Mouse (Mus musculus) ES-E14 (cell line): ENCODE results near the gene Cog7. TPM values are rescaled to one million over a fixed set of nuclear protein-coding genes. Genes with fewer than 3 reads are reported as not detected.

Source experiments
- DNase-seq: peaks from one replicate; pipeline ENCODE4 v3.0.0-alpha.2; 2013; ENCODE audit warnings: low read depth, low spot score
- H3K27ac ChIP-seq: 2 replicates; pipeline ENCODE4 v1.5.1; 2012; ENCODE audit warnings: low read depth, mild to moderate bottlenecking, low read length, moderate library complexity, mixed read lengths; ENCODE audit not compliant: poor library complexity, insufficient read depth, severe bottlenecking
- H3K36me3 ChIP-seq: 2 replicates; pipeline ENCODE4 v1.6.1; 2012; ENCODE audit warnings: mild to moderate bottlenecking, low read length, moderate library complexity, mixed read lengths; ENCODE audit not compliant: control insufficient read depth, poor library complexity, insufficient read depth, severe bottlenecking
- H3K4me1 ChIP-seq, 2 experiments: fragments of 150-350 bp in 1 of 2; sonication (generic) in 1 of 2; 2 replicates each; pipeline ENCODE4 v1.6.1; 2012; ENCODE audit warnings: low read length in 2 of 2, mild to moderate bottlenecking in 1 of 2, mixed read lengths in 1 of 2; ENCODE audit not compliant: control insufficient read depth in 2 of 2, insufficient read depth in 2 of 2, poor library complexity in 1 of 2
- H3K4me3 ChIP-seq, 2 experiments: fragments of 150-350 bp in 1 of 2; sonication (generic) in 1 of 2; 2 replicates each; pipeline ENCODE4 v1.5.1; 2012; ENCODE audit warnings: low read length in 2 of 2, low read depth in 1 of 2, mild to moderate bottlenecking in 1 of 2, mixed read lengths in 1 of 2; ENCODE audit not compliant: insufficient read depth in 1 of 2, poor library complexity in 1 of 2, severe bottlenecking in 1 of 2
- H3K9ac ChIP-seq: 2 replicates; pipeline ENCODE4 v1.6.1; 2012; ENCODE audit warnings: low read depth, mild to moderate bottlenecking, low read length, mixed read lengths; ENCODE audit not compliant: poor library complexity, insufficient read depth, severe bottlenecking
- H3K9me3 ChIP-seq: fragments of 150-350 bp; sonication (generic); 2 replicates; pipeline ENCODE4 v1.6.1; 2012; ENCODE audit warnings: low read depth, mild to moderate bottlenecking, low read length; ENCODE audit not compliant: control insufficient read depth, insufficient read depth
- CHD2 ChIP-seq: IDR thresholded peaks from 2 replicates; pipeline ENCODE4 v1.6.1; 2014; ENCODE audit warnings: mild to moderate bottlenecking, low read depth, low read length, inconsistent platforms
- HCFC1 ChIP-seq: IDR thresholded peaks from 2 replicates; pipeline ENCODE4 v1.6.1; 2012; ENCODE audit warnings: low read length, inconsistent platforms, borderline replicate concordance; ENCODE audit not compliant: insufficient read depth
- MAFK ChIP-seq: IDR thresholded peaks from 2 replicates; pipeline ENCODE4 v1.6.1; 2014; ENCODE audit warnings: mild to moderate bottlenecking, low read depth, low read length, inconsistent platforms; ENCODE audit not compliant: insufficient read depth
- ZC3H11A ChIP-seq: IDR thresholded peaks from 2 replicates; pipeline ENCODE4 v1.6.1; 2012; ENCODE audit warnings: low read depth, mild to moderate bottlenecking, inconsistent platforms, low read length, borderline replicate concordance
- ZNF384 ChIP-seq: IDR thresholded peaks from 2 replicates; pipeline ENCODE4 v1.6.1; 2012; ENCODE audit warnings: low read depth, low read length, inconsistent platforms
- in situ Hi-C, 2 experiments: fragments of 600-800 bp; cut with MboI; formaldehyde crosslinking; loops; one replicate each; pipeline ENCODE4 v1.15.1; 2025; ENCODE audit warnings: low sequenced_read_pairs in 2 of 2, inconsistent platforms in 1 of 2; ENCODE audit not compliant: unreplicated experiment in 2 of 2
- total RNA-seq: library from RNA; depleted of rRNA; stranded (reverse); fragments of 300-350 nt; gene quantifications from 2 replicates; pipeline ENCODE4 v1.2.3, GENCODE M21; 2012

The Cog7 gene
- total RNA-seq, 1 experiment: 19.9 TPM

DNA sequence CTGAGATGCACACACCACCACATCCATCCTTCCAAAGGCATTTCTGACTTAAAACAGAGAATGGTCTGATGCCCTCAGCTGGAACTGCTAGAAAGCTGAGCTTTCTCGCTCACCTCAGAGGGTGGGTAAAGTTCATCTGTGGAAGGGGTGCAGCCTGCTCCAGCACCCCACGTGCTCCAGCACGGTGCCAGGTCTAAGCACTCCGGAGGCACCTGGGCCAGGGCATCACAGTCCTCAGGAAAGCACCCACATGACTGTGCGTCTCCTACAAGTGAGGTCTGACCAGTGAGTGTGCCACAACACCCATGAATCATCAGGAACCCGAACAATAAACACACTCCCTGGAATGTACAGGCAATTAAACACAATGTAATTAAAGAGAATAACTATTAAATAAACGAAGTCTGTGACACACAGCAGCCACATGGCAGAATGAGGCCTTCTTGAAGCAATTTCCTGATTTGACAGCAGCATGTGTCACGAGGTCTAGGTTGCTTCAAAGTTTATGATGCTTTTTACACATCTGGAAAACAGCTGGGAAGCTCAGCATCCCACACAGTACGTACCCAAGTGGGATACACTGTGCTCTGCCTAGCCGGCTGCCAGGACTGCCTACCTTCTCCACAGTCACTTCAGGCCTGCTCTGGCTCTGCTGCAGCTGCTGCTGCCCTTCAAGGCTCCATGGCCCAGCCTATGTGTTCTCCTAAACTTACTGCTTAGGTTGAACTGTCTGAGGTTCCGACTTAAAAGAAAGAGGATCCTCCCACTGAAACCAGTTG is 26.4 kb downstream of the Cog7 start:
- Histone ChIP-seq H3K27ac (no peak overlapping the region), H3K9ac (no peak overlapping the region), H3K36me3 (peaks cover 6% of the 10 kb centered on the region), H3K4me1 (no peaks in the 10 kb centered on the region), H3K4me3 (no peak overlapping the region), H3K9me3 (no peaks in the 10 kb centered on the region)
- in situ Hi-C loops: loop anchor here in 1 of 2 experiments (25.0 kb wide), 1 partner anchor 218 kb away; the partner anchor contains the start of gene Scnn1g
- no peak for DNase-seq
- TF ChIP-seq ZC3H11A (no peak), MAFK (no peak), HCFC1 (no peak), CHD2 (no peak), ZNF384 (no peak)

DNA sequence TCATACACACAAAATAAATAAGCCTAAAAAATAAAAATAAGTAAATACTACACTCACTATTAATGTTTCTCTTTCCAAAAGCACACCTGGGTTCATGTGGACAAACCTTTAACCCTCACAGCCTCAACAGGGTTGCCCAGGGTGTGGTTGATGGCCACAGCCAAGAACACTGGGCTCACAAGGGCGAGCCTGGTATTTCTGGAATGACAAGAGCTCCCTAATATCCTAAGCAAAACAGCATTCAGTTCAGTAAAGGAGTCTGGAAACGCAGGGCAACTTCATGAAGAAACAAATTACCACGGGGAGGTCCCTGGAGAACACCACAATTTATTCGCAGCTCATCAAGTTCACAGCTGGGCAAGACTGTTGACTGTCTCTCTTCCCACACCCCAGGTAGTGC is 34.0 kb downstream of the Cog7 start:
- H3K9me3 ChIP-seq: no peaks in the 10 kb centered on the region
- no peak overlapping the region for H3K27ac ChIP-seq
- H3K4me3 ChIP-seq: no peak overlapping the region
- TF ChIP-seq MAFK (no peak), CHD2 (no peak), ZC3H11A (no peak), ZNF384 (no peak), HCFC1 (no peak)
- in situ Hi-C loops: no loop called here
- DNase-seq: no peak
- H3K4me1 ChIP-seq: no peaks in the 10 kb centered on the region
- H3K9ac ChIP-seq: no peak overlapping the region
- peaks cover 10% of the 10 kb centered on the region for H3K36me3 ChIP-seq

DNA sequence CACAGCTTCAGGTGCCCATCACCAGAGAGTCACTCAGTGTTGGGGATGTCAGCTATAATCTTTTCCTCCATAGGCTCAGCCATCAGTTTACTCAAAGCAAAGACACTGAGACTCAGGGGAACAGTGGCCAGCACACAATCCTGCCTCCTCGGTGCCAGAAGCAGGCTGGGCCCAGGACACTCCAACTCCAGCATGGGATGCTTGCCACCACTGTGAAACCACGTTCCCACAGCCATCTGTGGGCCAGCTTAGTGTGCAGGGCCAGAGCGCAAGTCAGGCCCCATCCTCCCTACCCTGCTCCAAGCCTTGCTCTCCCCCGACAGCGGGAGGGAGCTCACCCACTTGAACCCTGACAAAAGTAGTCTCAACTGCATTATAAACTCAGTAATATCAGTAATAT is 35.3 kb downstream of the Cog7 start:
- Histone ChIP-seq H3K9ac (no peak overlapping the region), H3K4me3 (no peak overlapping the region), H3K9me3 (no peaks in the 10 kb centered on the region), H3K36me3 (peaks cover 12% of the 10 kb centered on the region), H3K4me1 (no peaks in the 10 kb centered on the region), H3K27ac (no peak overlapping the region)
- in situ Hi-C loops: no loop called here
- TF ChIP-seq ZNF384: no peak
- TF ChIP-seq MAFK: no peak
- TF ChIP-seq CHD2: no peak
- no peak for DNase-seq

- DNase-seq: no peak
- no peak overlapping the region for H3K27ac ChIP-seq
- no peak overlapping the region for H3K9ac ChIP-seq
- H3K9me3 ChIP-seq: no peaks in the 10 kb centered on the region
- TF ChIP-seq CHD2 (no peak), ZNF384 (no peak), HCFC1 (no peak), ZC3H11A (no peak), MAFK (no peak)
- in situ Hi-C loops: no loop called here
- no peaks in the 10 kb centered on the region for H3K4me1 ChIP-seq
- H3K4me3 ChIP-seq: no peak overlapping the region
- H3K36me3 ChIP-seq: peaks cover 7% of the 10 kb centered on the region; the same call in 1 of the 2 replicates
Observed at GRCm38 (mm10) chr7:121942371-121942770, 39.1 kb downstream of the Cog7 start.

DNA sequence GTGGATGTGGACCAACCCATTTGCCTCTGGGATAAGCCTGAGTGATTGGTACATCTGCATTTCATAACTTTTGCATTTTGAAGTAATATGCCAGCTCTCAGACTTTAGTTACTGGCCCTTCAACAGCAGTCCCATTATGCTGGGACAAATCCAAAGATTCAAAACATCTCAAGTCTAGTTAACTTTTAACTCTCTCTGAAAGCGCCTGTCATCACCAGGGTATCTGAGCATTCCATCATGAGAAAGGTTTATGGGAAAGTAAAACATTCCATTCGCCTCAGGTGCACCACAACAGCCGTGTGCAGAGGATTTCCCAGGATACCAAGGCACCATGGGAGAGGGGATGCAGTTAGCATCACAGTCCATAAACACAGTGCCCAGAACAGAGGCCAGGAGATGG is 39.9 kb downstream of the Cog7 start:
- Histone ChIP-seq H3K27ac (no peak overlapping the region), H3K36me3 (peaks cover 8% of the 10 kb centered on the region; the same call in 1 of the 2 replicates), H3K4me1 (no peaks in the 10 kb centered on the region), H3K9me3 (no peaks in the 10 kb centered on the region), H3K9ac (no peak overlapping the region), H3K4me3 (no peak overlapping the region)
- DNase-seq: no peak
- no peak for TF ChIP-seq CHD2
- no peak for TF ChIP-seq ZC3H11A
- no peak for TF ChIP-seq ZNF384
- TF ChIP-seq HCFC1: no peak
- TF ChIP-seq MAFK: no peak
- in situ Hi-C loops: no loop called here
